Mouse (Mus musculus): ENCODE measurements around the gene Pcdh15.

- TF ChIP-seq CTCF (IDR thresholded peaks at IDR 0.05; ENCODE audit: borderline replicate concordance, insufficient read depth, low read depth, low read length) (no peak), POLR2A (IDR thresholded peaks at IDR 0.05; ENCODE audit: borderline replicate concordance, insufficient read depth, low read length) (no peak)
Measured at GRCm38 (mm10) chr10:74480779-74481178, 1381.6 kb downstream of the Pcdh15 start.

Data from cerebellum, adult 2 months (tissue).